Mouse (Mus musculus): ENCODE results near the gene Tmem72. TPM values are rescaled to one million over a fixed set of nuclear protein-coding genes. Genes with fewer than 3 reads are reported as not detected.

The Tmem72 gene
- total RNA-seq, 2 experiments from 2014 or later: 0.18 to 4.4 TPM

DNA sequence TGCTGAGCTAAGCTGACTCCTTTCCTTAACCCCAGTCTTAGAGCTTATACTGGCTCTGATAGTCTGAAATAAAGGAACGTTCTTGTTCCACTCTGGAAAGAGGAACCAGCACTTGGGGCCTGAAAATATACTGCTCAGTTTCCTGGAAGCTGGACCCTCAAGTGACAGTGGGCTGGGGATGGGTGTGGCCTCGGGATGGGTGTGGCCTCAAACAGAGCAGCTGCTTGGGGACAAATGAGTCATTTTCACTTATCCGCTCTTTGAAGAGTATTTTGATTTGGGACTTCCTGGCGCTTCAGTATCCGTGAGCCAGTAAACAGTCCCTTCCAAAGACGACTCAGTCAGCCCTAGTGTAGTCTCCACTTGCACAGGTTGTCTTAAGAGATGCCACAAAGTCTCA, 34.4 kb downstream of the Tmem72 start:
- DNase-seq (ENCODE audit: low spot score in 2 of 2): no peak

DNA sequence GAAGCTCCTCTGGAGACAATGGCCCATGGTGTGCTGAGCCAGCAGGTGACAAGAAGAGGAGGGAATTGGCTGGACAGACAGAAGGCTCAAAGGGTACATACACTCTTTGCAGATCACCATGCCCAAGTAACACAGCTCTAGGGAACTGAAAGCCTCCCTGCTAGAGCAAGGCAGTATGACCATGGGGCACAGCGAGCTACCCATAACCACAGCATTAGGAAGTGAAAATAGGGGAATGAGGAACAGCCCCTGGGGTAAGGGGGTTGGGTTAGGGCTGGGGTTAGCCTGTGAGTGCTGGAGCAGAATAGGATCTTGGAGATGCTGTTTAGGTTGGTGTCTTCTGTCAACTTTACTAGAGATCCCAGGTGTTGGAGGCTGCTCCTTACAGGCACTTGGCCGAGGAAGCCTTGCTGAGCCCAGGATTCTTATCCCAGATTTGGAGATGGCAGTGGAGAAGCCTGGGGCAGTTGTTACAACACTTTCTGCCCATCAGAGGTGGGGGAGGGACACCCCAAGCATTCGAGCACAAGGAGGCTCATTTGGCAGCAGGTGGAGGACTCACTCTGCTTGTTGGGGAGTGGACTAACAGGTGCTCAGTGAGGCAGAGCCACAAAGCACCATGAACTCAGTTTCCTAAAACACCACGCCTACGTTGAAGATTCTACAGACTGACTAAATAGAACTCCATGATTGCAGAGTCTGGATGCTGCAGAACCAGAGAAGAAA, 37.0 kb downstream of the Tmem72 start:
- no peak for DNase-seq (ENCODE audit: low spot score in 2 of 2)

DNA sequence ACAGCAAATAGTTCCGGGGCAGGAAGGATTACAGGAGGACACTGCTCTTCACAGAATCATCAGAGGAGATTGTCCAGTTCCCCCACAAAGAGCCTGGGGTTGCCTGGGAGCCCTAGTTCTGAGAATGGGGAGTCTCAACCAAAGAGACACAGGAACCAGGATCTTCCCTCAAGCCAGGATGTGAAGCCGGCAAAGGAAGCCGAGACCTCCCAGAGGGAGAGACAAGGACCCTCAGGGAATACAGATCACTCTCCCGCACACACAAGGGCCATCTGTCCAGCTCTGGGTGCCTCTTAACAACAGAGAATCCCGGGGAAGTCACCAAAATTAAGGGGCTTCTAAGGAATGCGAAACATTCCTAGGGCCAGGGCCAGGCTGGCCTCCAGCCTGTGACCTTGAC, 39.4 kb downstream of the Tmem72 start:
- DNase-seq (ENCODE audit: low spot score in 2 of 2): no peak

DNA sequence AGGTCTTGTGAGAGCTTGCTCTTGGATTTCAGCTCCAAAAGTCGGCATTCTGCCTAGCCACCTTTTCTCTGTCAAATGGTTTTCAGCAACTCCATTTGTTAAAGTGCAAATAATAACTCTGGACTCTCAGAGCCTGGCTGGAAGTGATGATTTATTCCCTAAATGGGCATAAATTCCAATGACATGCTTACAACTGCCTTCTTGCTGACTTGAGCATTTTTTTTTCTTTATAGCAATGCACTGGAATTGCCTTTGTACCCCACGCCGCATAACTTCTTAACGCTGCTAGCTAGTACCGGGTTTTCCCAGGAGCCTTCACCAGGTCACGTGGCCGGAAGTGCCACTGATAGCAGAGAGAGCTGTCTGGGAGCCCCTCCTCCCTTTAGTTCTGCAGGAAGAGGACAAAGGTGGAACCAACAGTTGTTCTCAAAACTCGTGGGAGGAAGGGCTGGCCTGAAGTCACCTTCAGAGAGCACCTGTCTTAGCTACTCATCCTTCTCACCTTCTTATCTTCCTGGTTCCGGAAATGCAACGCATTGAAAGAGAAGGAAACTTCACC, 40.3 kb downstream of the Tmem72 start:
- no peak for DNase-seq (ENCODE audit: low spot score in 2 of 2)

DNA sequence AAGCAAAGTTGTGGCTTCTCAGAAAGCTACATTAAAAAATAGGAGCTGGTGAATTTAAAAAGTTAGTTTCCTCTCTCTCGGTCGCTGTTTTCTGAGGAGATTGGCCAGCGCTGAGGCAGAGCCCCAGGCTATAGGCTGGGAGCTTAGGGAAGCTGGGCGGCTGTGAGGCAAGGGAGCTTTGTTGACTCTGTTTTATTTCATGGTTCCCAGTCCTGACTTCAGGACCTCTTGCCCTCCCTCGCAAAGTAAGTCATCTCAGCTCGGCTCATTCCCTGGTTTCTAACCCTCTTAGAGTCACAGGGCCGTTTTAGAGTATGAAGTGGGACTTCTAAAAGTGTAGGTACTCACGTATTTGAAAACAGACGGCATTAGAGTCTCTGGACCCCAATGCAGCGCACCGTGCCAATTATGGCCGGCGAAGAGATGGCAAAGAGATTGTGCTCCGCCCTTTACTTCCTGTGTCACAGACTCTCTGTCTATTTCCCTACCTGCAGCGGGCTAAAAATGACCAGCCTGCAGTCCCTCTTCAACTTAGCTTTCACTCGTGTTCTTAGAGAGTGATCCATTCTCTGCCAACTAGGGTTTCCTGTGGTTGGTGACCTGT, 42.3 kb downstream of the Tmem72 start:
- no peak for DNase-seq (ENCODE audit: low spot score in 2 of 2)

DNA sequence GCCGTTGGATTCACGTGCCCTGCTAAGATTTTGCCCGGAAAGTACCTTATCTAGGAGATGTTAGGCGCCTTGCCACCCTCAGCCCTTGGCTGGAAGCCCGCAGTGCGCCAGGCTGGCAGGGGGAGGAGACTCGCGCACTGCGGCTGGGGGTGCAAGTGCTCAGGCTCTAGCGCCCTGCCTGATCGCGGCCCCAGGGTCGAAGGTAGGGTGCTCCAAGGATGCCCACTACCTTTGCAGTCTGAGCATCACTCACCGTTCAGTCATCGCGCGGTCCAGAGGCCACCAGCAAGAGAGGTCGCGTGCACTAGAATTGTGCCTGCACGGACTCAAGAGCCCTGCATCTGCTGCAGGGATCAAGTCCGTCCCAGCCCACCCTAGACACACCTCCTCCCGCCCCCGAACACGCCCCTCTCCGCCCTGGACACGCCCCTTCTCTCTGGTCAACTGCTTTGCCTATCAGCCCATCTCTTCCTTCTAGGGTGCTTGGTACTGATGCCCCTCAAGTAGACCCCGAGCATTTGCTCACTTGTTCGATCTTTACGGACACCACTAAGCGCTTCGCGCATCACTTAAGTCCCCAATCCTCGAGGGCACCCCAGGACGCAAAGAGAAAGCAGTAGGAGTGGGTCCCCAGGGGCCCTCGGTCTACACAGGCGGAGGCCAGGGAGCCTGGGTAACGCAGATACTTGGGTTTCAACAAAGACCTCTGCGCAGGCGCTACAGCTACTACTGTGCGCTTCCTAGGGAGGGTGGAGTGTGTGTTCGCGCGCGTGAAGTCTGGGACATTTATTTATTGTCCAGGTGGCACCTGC, 43.0 kb downstream of the Tmem72 start, which contains the start of gene Rassf4:
Gene Rassf4 (minus strand): TSS at position 482 of the 812 bp plus-strand sequence.
- peak; percentile 76 to 77 for DNase-seq (ENCODE audit: low spot score in 2 of 2)

DNA sequence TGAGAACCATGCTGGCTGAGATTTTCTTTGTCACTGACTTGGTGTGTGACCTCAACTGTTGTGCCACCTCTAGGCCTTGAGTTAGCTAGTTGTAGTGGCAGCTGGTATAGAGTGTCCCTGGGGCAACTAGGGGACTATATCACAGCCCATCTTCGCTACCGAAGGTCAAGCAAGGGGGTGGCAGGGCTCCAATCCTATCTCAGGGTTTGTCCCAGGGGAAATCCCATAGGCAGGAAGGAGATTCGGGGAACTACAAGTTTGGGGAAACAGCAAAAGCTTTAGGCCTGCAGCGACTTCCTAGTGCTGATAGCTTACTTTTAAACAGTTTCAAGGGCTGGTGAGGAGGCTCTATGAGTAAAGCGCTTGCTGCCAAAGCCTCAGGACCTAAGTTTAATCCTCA, 44.4 kb downstream of the Tmem72 start:
- DNase-seq (ENCODE audit: low spot score in 2 of 2): no peak

DNA sequence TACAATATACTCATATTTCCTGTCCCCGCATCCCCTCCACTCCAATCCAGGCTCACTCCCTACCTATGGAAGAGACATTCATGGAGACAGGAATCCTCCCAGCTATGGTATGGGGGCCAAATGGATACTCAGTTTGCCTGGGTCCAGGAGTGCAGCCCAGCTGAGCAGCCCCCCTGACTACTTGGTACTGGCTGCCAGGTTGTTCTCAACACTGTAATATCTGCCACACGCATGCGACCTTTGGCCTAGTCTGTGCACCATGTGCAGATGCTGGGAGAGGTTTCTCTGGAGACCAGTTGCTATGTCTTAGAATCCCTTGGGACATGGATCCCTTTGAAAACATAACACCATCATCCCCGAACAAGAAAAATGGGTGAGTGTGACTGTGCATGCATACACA, 44.9 kb downstream of the Tmem72 start:
- DNase-seq (ENCODE audit: low spot score in 2 of 2): no peak

DNA sequence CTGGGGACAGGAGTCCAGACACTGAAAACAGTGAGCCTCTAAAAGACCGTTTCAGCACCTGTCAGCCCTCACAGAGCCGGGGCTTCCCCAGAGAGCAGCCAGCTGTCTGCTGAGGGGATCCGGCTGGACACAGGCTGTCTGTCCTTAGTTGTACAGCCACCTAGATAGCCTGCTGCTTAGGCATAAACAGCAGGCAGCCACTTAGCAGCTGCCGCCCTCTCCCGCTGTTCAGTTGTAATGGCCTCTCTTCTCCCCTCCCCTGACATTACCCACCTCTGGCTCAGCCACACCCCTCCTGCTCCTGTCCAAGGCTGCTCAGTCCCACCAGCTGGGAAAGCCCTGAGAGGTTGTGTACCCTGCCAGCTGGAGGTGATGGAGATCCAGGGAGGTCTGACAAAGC, 45.7 kb downstream of the Tmem72 start:
- DNase-seq (ENCODE audit: low spot score in 2 of 2): no peak

DNA sequence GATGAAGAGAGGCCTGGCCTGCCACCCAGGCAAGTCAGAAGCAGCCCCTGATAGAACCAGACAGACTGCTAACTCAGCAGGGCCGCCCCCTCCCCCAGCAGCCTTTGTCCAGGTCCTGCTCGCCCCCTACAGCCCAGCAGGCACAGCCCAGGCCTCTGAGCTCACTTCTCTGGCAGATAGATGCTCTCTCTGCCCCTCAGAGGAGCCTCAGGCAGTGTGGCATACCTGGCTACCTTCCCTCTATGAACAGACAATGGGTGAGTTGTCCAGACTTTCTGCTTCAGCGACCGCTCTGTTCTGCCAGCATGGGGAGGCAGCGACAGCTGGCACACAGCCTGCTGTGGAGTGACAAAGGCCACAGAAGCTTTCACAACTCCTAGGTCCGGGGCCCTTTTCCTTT, 46.6 kb downstream of the Tmem72 start:
- DNase-seq (ENCODE audit: low spot score in 2 of 2): no peak

DNA sequence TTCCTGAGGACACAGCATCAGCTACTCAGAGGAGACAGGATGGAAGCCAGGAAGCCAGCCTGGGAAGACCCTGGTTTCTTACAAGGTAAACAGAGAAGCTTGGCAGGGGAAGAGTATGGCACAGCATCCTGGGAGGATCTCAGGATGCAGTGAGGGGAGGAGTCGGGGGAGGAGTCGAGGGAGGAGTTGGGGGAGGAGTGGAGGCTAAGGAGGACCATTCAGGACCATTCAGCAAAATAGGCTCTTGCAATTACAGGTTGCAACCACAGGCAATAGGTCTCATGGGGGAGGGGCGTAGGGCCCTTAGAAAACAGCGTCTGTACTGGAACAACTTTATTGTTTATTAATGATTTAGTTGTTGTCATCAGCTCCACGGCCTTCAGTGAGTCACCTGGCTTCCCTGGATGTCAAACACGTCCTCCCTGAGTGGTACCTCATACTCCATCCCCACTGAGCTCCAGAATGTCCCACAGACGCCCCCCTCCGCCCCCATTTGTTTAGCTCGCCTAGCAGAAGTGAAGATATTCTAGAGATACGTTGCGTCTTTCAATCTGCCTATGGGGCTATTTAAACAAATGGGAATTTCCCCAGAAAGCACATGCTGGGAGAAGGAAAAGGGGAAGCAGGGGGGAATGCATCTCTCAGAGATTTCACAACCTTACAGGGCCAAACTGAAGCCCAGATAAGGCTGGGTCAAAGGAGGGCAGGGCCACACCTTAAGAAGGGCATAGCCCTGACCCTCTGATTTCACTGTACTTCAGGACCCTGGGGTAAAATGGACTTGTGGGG, 47.8 kb downstream of the Tmem72 start:
- no peak for DNase-seq (ENCODE audit: low spot score in 2 of 2)

DNA sequence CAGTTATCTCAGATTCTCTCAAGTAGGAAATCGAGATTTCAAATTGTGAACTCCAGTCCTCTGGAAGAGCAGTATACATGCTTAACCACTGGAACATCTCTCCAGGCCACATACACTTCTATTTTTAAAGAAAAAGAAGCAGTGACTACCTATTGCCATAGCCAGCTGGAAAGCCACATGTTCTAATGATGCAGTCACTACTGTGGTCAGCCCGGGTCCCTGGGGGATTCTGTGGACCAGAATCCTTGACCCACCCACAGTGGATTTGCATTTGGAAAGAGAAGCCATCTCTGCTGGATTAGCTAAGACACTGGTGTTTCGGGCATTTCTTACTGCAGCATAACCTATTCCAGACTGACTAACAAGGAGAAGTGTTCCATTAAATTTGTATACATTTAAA, 49.3 kb downstream of the Tmem72 start:
- DNase-seq (ENCODE audit: low spot score in 2 of 2): no peak

DNA sequence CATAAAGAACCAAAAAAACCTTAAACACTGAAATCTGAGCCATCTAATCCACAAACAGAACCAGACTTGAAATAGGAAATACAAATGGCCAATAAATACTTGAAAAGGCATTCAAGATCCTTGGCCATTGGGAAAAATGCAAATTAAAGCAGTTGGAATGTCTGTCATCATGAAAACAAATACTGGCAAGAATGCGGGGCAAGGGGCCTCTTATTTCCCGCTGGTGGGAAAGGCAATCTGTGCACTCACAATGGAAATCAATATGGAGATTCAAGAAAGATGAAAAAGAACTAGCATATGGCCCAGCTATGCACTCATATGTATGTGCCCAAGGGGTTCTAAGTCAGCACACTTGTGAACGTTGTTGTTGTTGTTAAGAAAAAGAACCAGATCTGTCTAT, 49.8 kb downstream of the Tmem72 start:
- DNase-seq (ENCODE audit: low spot score in 2 of 2): no peak

DNA sequence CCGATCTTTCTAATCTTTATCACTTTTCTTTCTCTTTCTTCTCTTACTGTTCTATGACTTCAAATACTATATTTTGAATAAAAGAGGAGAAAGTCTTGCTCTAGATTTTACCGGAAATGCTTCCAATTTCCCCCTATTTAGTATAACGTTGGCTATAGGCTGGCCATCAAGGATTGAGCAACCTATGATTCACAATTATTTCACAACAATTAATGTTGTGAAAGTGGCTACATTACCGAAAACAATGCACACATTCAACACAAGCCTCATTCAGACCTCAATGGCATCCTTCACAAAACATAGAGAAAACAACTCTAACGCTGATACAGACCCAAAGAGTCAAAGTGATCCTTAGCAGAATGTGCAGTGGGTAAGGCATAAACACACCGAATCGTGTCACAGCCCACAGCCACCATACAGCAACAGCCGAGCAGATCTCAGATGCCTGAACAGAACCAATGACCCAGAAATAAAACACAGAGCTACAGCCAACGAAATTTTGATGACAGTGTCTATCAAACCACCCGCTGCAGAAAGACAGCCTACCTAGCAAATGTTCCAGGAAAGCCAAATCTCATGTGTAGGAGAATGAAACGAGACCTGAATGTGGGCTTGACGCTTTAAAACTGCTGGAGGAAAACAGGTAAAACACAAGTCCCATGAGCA, 50.5 kb downstream of the Tmem72 start:
- no peak for DNase-seq (ENCODE audit: low spot score in 2 of 2)

DNA sequence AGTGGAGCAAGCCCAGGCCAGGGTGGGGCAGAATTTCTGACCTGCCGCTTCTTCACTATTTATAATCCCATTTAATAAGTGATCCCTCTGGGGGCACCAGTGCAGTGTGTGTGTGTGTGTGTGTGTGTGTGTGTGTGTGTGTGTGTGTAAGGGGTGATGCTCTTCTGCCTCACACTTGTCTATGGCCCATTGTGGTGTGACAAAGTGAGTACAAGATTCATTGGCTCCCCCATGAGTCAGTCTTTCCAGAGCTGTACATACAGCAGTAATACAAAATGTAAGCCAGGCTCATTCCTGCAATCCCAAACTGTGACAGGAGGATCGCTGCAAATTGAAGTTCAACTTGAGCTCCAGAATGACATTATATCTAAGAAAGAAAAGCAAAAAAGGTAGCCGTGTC, 51.9 kb downstream of the Tmem72 start:
- no peak for DNase-seq (ENCODE audit: low spot score in 2 of 2)

DNA sequence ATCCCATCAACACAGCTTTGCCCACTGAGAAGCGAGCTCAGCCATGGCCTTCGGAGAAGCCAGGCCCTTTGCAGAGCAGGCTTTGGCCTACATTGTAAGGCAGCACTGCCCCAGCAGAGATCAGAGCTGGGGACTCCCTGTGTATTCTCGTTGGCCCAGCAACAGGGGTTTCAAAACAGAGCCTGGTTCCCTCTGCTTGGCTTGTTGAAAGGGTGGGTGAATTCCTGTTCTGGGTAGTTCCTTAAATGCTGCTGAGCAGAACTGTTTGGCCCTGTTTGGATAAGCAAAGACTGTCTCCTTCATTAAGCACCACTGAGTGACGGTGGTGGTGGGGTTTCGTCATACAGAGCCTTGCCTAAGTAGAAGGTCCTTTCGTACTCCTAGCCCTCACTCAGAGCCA, 52.7 kb downstream of the Tmem72 start:
- no peak for DNase-seq (ENCODE audit: low spot score in 2 of 2)

DNA sequence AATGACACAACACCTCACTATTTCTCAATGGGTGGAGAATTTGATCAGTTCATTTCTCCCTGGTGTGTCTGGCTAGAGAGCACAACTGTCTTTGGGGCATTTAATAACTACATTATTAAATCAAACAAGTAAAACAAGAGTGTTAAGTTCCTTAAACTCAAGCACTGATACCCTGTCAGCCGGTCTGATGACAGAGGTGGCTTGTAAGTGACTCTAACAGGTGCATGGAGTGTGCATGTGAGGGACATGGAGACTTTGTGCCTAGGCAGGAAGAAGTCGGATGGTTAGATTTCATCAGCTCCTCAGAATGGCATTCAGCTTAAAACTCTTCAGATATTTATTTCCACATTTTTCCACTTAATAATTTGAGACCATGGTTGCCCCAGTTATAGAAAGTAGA, 53.3 kb downstream of the Tmem72 start:
- DNase-seq (ENCODE audit: low spot score in 2 of 2): no peak

DNA sequence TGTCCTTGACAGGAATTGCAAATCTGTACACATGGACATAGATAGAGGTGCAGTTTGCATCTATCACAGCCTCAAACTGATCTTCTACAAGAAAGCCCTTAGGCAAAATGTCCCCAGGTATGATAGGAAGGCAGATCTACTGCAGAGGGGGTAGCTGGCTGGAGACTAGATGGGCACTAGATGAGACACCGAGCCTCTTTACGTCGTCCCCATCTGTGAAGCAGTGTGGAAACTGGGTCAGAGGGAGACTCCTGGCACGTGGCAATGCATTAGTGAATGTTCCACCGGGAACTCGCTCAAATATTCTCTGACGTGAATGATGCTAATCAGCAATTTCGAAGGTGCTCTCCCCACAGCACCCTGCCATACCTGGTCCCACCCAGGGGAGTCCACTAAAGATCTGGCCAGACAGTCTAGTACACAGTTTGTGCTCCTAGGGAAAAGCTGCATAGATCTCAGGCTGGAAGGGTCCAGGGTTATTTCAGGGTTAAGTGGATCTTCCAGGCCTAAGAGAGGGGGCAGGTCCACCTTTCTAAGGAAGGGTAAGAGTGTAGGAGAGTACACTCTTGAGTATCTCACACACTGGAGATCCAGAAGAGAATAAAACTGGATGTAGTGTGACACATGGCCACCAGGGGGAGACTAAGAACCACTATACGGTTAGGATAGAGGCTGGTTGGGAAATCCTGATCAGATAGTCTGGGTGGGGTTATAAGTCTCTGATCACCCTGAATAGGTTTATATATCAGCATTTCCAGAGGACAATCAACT, 62.8 kb downstream of the Tmem72 start:
- DNase-seq (ENCODE audit: low spot score in 2 of 2): peak; percentile 74 to 75

DNA sequence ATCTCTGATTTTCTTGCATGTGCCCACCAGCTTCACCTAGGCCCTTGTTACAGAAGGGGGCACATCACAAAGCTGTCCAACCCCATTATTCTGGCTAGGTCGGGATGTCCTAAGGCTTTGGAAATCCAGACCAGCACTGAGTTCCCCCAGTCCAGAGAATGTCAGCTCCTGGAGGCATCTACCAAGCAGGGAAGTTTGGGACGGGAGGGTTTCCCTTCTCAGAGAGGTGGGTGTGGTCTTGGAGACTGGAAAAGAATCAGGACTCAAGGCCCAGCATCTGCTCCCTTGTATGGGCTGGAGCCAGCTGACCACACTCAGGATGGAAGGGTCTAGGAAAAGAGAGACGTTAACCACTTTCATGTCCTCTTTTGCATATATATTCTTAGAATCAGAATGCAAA, 63.5 kb downstream of the Tmem72 start:
- DNase-seq (ENCODE audit: low spot score in 2 of 2): no peak

Data from layer of hippocampus, postnatal 10 days (tissue).